10 mouse cellular contexts compared by ENCODE assay signal in the genomic region with DNA sequence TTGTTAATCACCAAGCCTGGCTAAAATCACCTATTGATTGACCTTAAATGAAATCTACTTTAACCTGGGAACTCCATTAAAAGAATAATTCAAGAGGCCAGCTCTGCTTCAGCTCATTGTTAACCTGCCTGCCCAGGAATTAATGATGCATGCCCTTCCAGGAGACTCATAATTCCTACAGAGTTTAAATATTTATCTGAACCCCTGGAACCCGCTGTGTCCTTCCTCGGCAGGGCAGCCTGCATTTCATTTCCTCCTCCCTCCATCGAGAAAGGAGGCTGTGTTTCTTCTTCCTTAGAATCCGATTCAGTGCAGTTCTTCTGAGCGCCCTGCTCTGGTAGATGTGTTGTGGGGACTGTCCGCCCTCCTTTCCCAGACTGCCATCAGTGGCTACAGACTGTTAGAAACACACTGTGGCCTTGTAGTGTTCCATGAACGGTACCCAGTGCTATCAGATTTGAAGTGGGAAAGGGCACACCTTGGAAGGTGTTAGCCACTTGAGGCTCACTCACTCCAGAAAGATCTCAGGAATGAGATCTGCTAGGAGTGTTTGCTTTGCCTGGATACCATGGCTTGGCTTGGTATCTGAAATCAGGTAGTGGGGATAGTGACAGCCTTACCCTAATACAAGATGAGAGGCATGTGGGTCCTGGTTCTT.
A peak's percentile ranks its signal among the peaks of the same experiment; 100 is the strongest.
DNase-seq lines count a peak whose midpoint lies in the region; ATAC-seq and TF ChIP-seq lines count a peak whose summit lies in the region.
"Had no signal": no experiment of that assay in that cellular context is flagged by ENCODE, and none has a peak within 500 bp of the region (broad histone marks: within the 10 kb centered on the region; RNA-seq: fewer than 3 reads in every experiment).

No protein-coding gene starts in this region.

- intact Hi-C loops in heart, postnatal 36 days (cut with DNase I) = no loop called here
- intact Hi-C loops in heart, adult 2 months (cut with DNase I) = no loop called here
- intact Hi-C loops in left cerebral cortex, postnatal 25 days (cut with DNase I) = no loop called here

- 65% methylated on average over 7 of the region's 7 CpGs for WGBS in forebrain, embryonic 16.5 days
- WGBS in forebrain, embryonic 11.5 days = 69% methylated on average over 7 of the region's 7 CpGs
- 54% methylated on average over 7 of the region's 7 CpGs for WGBS in embryonic facial prominence, embryonic 13.5 days
- 66% methylated on average over 7 of the region's 7 CpGs for WGBS in limb, embryonic 10.5 days
- 74% methylated on average over 7 of the region's 7 CpGs for WGBS in heart, adult 2 months

- ATAC-seq in forebrain, embryonic 16.5 days = no peak
- ATAC-seq in forebrain, embryonic 11.5 days (replicated peaks; ENCODE audit: low FRiP score) = no peak
- ATAC-seq in embryonic facial prominence, embryonic 13.5 days (ENCODE audit: insufficient number of reproducible peaks, insufficient read depth, low FRiP score, low TSS enrichment, low read depth) = no peak

- no peak overlapping the region for H3K4me3 ChIP-seq in forebrain, embryonic 16.5 days (replicated peaks; ENCODE audit: low read length)
- H3K4me3 ChIP-seq in forebrain, embryonic 11.5 days (ENCODE audit: low read depth, low read length) = no peak overlapping the region
- H3K4me3 ChIP-seq in embryonic facial prominence, embryonic 13.5 days = no peak overlapping the region
- H3K4me3 ChIP-seq in limb, embryonic 10.5 days = no peak overlapping the region
- H3K4me3 ChIP-seq in heart, adult 2 months = no peak overlapping the region
- H3K4me3 ChIP-seq: megakaryocyte, embryonic 14.5 days had no signal

- peaks cover 15% of the 10 kb centered on the region for H3K4me1 ChIP-seq in forebrain, embryonic 16.5 days (replicated peaks; ENCODE audit: control insufficient read depth, insufficient read depth, low read length)
- no peaks in the 10 kb centered on the region for H3K4me1 ChIP-seq in forebrain, embryonic 11.5 days (replicated peaks; ENCODE audit: control insufficient read depth, insufficient read depth, low read length)
- H3K4me1 ChIP-seq in embryonic facial prominence, embryonic 13.5 days = peaks cover 33% of the 10 kb centered on the region
- H3K4me1 ChIP-seq in limb, embryonic 10.5 days = peaks cover 25% of the 10 kb centered on the region
- no peaks in the 10 kb centered on the region for H3K4me1 ChIP-seq in heart, adult 2 months (ENCODE audit: control insufficient read depth, insufficient read depth, low read length)
- H3K4me1 ChIP-seq: megakaryocyte, embryonic 14.5 days had no signal

- H3K27me3 ChIP-seq in forebrain, embryonic 16.5 days (replicated peaks; ENCODE audit: control insufficient read depth, insufficient read depth, low read length) = no peaks in the 10 kb centered on the region
- H3K27me3 ChIP-seq in forebrain, embryonic 11.5 days (ENCODE audit: control insufficient read depth, insufficient read depth, low read length) = no peaks in the 10 kb centered on the region
- H3K27me3 ChIP-seq in embryonic facial prominence, embryonic 13.5 days = no peaks in the 10 kb centered on the region
- no peaks in the 10 kb centered on the region for H3K27me3 ChIP-seq in limb, embryonic 10.5 days (ENCODE audit: low read depth, poor library complexity, severe bottlenecking)
- H3K27me3 ChIP-seq in heart, adult 2 months (ENCODE audit: control insufficient read depth, insufficient read depth, low read length) = no peaks in the 10 kb centered on the region
- H3K27me3 ChIP-seq: megakaryocyte, embryonic 14.5 days had no signal

- no peak for TF ChIP-seq POLR2A in heart, adult 2 months (IDR thresholded peaks at IDR 0.05; ENCODE audit: insufficient read depth, low read depth, low read length)

- TF ChIP-seq EP300 in heart, adult 2 months (IDR thresholded peaks at IDR 0.05; ENCODE audit: insufficient read depth, low read depth, low read length) = no peak

- DNase-seq in forebrain, embryonic 11.5 days (ENCODE audit: low spot score) = no peak
- DNase-seq in kidney, adult 18-20 months = peak; percentile 13
- no peak for DNase-seq in limb, embryonic 10.5 days (ENCODE audit: low spot score)
- DNase-seq in heart, postnatal 36 days = no peak
- no peak for DNase-seq in heart, adult 2 months
- DNase-seq in left cerebral cortex, postnatal 25 days (ENCODE audit: low spot score in 2 of 2) = no peak
- DNase-seq: cerebellum, adult 9-10 months had no signal

- no peaks in the 10 kb centered on the region for H3K79me2 ChIP-seq in heart, adult 2 months (replicated peaks; ENCODE audit: control insufficient read depth, insufficient read depth, low read length)

- H3K36me3 ChIP-seq in forebrain, embryonic 16.5 days (ENCODE audit: control insufficient read depth, insufficient read depth) = no peaks in the 10 kb centered on the region
- no peaks in the 10 kb centered on the region for H3K36me3 ChIP-seq in forebrain, embryonic 11.5 days (ENCODE audit: control insufficient read depth, insufficient read depth, low read length)
- H3K36me3 ChIP-seq in embryonic facial prominence, embryonic 13.5 days = no peaks in the 10 kb centered on the region
- H3K36me3 ChIP-seq in limb, embryonic 10.5 days = no peaks in the 10 kb centered on the region
- H3K36me3 ChIP-seq in heart, adult 2 months (ENCODE audit: control insufficient read depth, insufficient read depth, low read length) = no peaks in the 10 kb centered on the region

- no peak overlapping the region for H3K9ac ChIP-seq in forebrain, embryonic 16.5 days (replicated peaks; ENCODE audit: low read depth, low read length)
- no peak overlapping the region for H3K9ac ChIP-seq in forebrain, embryonic 11.5 days (ENCODE audit: low read length)
- no peak overlapping the region for H3K9ac ChIP-seq in embryonic facial prominence, embryonic 13.5 days
- H3K9ac ChIP-seq in heart, adult 2 months (ENCODE audit: low read depth, low read length) = no peak overlapping the region

- H3K27ac ChIP-seq in forebrain, embryonic 16.5 days (ENCODE audit: low read length) = peak overlapping the region; percentile 72
- H3K27ac ChIP-seq in forebrain, embryonic 11.5 days (ENCODE audit: low read depth, low read length) = no peak overlapping the region
- H3K27ac ChIP-seq in embryonic facial prominence, embryonic 13.5 days = no peak overlapping the region
- H3K27ac ChIP-seq in limb, embryonic 10.5 days = peak overlapping the region; percentile 54; the same call in 1 of the 2 replicates
- no peak overlapping the region for H3K27ac ChIP-seq in heart, adult 2 months

- H3K4me2 ChIP-seq in forebrain, embryonic 16.5 days (ENCODE audit: low read length) = no peak overlapping the region; the same call in 1 of the 2 replicates
- H3K4me2 ChIP-seq in forebrain, embryonic 11.5 days (ENCODE audit: low read depth, low read length, severe bottlenecking) = no peak overlapping the region
- peak overlapping the region; percentile 51 for H3K4me2 ChIP-seq in embryonic facial prominence, embryonic 13.5 days

- TF ChIP-seq CTCF in heart, adult 2 months (IDR thresholded peaks at IDR 0.05) = no peak

- no peaks in the 10 kb centered on the region for H3K9me3 ChIP-seq in forebrain, embryonic 16.5 days (ENCODE audit: control insufficient read depth, low read length)
- H3K9me3 ChIP-seq in forebrain, embryonic 11.5 days (ENCODE audit: control insufficient read depth, low read length) = no peaks in the 10 kb centered on the region
- no peaks in the 10 kb centered on the region for H3K9me3 ChIP-seq in embryonic facial prominence, embryonic 13.5 days
- no peaks in the 10 kb centered on the region for H3K9me3 ChIP-seq in limb, embryonic 10.5 days (replicated peaks)

Comparison
In these comparisons a context has a peak if more than half of its experiments do, and no peak if none do; other contexts are left out.
1. H3K27ac ChIP-seq: peak in forebrain, embryonic 16.5 days (single experiment) and limb, embryonic 10.5 days (single experiment); none in forebrain, embryonic 11.5 days (single experiment), embryonic facial prominence, embryonic 13.5 days (single experiment) and heart, adult 2 months (single experiment).